Mouse (Mus musculus) kidney, postnatal 25 days (tissue): ENCODE results near the gene Dnmbp.
"Not testable (repeated sequence)": the region's sequence is repeated elsewhere in the genome, so short reads cannot be mapped to it uniquely, and the experiment has no call there.

Source experiments
- DNase-seq, 2 experiments: peaks; one replicate each; pipeline ENCODE4 v3.0.0; 2021; ENCODE audit warnings: mixed read lengths in 2 of 2

Dnmbp gene

GRCm38 (mm10) chr19:43939769-43940689 lies at the start of gene Dnmbp:
Gene Dnmbp (minus strand): TSS chr19:43940191.
- DNase-seq: peak; percentile 88 to 91

- DNase-seq: peak; percentile 75 to 91
Measured at GRCm38 (mm10) chr19:43986069-43986794, 46.2 kb upstream of the Dnmbp start, which contains the start of gene Cpn1. Gene Cpn1 (minus strand): TSS chr19:43986556.

GRCm38 (mm10) chr19:43981992-43982391 lies 42.0 kb upstream of the Dnmbp start:
- DNase-seq: no peak

- DNase-seq: no peak
Measured at GRCm38 (mm10) chr19:43980711-43981110, 40.7 kb upstream of the Dnmbp start.

- no peak for DNase-seq
Measured at GRCm38 (mm10) chr19:43977799-43978198, 37.8 kb upstream of the Dnmbp start.

- DNase-seq: no peak
Measured at GRCm38 (mm10) chr19:43976661-43977060, 36.7 kb upstream of the Dnmbp start.

GRCm38 (mm10) chr19:43974221-43974620 lies 34.2 kb upstream of the Dnmbp start:
- DNase-seq: no peak

- no peak for DNase-seq
Measured at GRCm38 (mm10) chr19:43973711-43974110, 33.7 kb upstream of the Dnmbp start.

- DNase-seq: no peak
Measured at GRCm38 (mm10) chr19:43972129-43972528, 32.1 kb upstream of the Dnmbp start.

GRCm38 (mm10) chr19:43968436-43969026 lies 28.5 kb upstream of the Dnmbp start:
- no peak for DNase-seq

GRCm38 (mm10) chr19:43966481-43966880 lies 26.5 kb upstream of the Dnmbp start:
- no peak for DNase-seq

GRCm38 (mm10) chr19:43965496-43966085 lies 25.6 kb upstream of the Dnmbp start:
- DNase-seq: no peak

- DNase-seq: no peak
Measured at GRCm38 (mm10) chr19:43962795-43963194, 22.8 kb upstream of the Dnmbp start.

- peak in 1 of 2 experiments; percentile 41 for DNase-seq
Measured at GRCm38 (mm10) chr19:43961185-43961584, 21.2 kb upstream of the Dnmbp start.

GRCm38 (mm10) chr19:43960014-43960413 lies 20.0 kb upstream of the Dnmbp start:
- DNase-seq: peak in 1 of 2 experiments; percentile 37

- peak; percentile 77 to 87 for DNase-seq
Measured at GRCm38 (mm10) chr19:43959162-43959561, 19.2 kb upstream of the Dnmbp start.

- no peak for DNase-seq
Measured at GRCm38 (mm10) chr19:43957881-43958280, 17.9 kb upstream of the Dnmbp start.

- DNase-seq: no peak
Measured at GRCm38 (mm10) chr19:43957402-43957801, 17.4 kb upstream of the Dnmbp start.

GRCm38 (mm10) chr19:43955266-43955665 lies 15.3 kb upstream of the Dnmbp start:
- DNase-seq: peak; percentile 29 to 61

- no peak for DNase-seq
Measured at GRCm38 (mm10) chr19:43954864-43955263, 14.9 kb upstream of the Dnmbp start.

- not testable (repeated sequence) for DNase-seq
Measured at GRCm38 (mm10) chr19:43952936-43953335, 12.9 kb upstream of the Dnmbp start.

GRCm38 (mm10) chr19:43949111-43949810 lies 9.3 kb upstream of the Dnmbp start:
- DNase-seq: no peak
